Mouse (Mus musculus) left cerebral cortex, postnatal 36 days (tissue): ENCODE measurements around the gene Snrnp200. TPM values are rescaled to one million over a fixed set of nuclear protein-coding genes. Genes with fewer than 3 reads are reported as not detected.
A peak's percentile ranks its signal among the peaks of the same experiment; 100 is the strongest.
"Not testable (repeated sequence)": the region's sequence is repeated elsewhere in the genome, so short reads cannot be mapped to it uniquely, and the experiment has no call there.

ENCODE experiments used
- DNase-seq, 2 experiments: peaks; one replicate each; pipeline ENCODE4 v3.0.0; 2021 to 2022; ENCODE audit warnings: low spot score in 2 of 2, mixed read lengths in 1 of 2
- intact Hi-C: fragments of 180-260 bp; cut with DNase I; formaldehyde crosslinking; loops from one replicate; pipeline ENCODE4 v1.15.1; 2025
- total RNA-seq, 2 experiments: library from RNA; stranded (reverse); gene quantifications; 2 replicates each; pipeline ENCODE4 v1.2.3; 2021

The Snrnp200 gene
- total RNA-seq, result 10 to 100 TPM; 84.5 to 87.8 TPM

- intact Hi-C loops, result loop anchor here (5.0 kb wide), 1 partner anchor 40 kb away; the partner anchor contains the start of genes Ciao1 and Tmem127
Observed at GRCm38 (mm10) chr2:127207547-127208451, at the start of gene Snrnp200, which contains the start of gene 1810024B03Rik. Snrnp200 (plus strand) TSS chr2:127208386. 1810024B03Rik (minus strand) TSS chr2:127208280.

GRCm38 (mm10) chr2:127165675-127166074, 42.5 kb upstream of the Snrnp200 start:
- DNase-seq, result no peak
- intact Hi-C loops, result loop anchor here (10.0 kb wide), 1 partner anchor 169 kb away; the partner anchor contains the start of genes Astl and Dusp2

More at GRCm38 (mm10) chr2:127207547-127208451, at the start of gene Snrnp200, which contains the start of gene 1810024B03Rik:
- peak; percentile 93 to 94 for DNase-seq

- intact Hi-C loops, result loop anchor here (10.0 kb wide), 1 partner anchor 169 kb away; the partner anchor contains the start of genes Astl and Dusp2
- not testable (repeated sequence) for DNase-seq
Observed at GRCm38 (mm10) chr2:127166261-127166660, 41.9 kb upstream of the Snrnp200 start.

- intact Hi-C loops, result no loop called here
- peak; percentile 80 to 83 for DNase-seq
Observed at GRCm38 (mm10) chr2:127182598-127183381, 25.4 kb upstream of the Snrnp200 start.

- intact Hi-C loops, result no loop called here
- DNase-seq, result no peak
Observed at GRCm38 (mm10) chr2:127189574-127189973, 18.6 kb upstream of the Snrnp200 start.

GRCm38 (mm10) chr2:127204932-127205331, 3.3 kb upstream of the Snrnp200 start:
- peak; percentile 38 to 46 for DNase-seq
- intact Hi-C loops, result loop anchor here (2.0 to 5.0 kb wide), 2 partner anchors 36 to 42 kb away; partner anchors contain the start of genes Ciao1 and Tmem127

GRCm38 (mm10) chr2:127205936-127206335, 2.2 kb upstream of the Snrnp200 start:
- not testable (repeated sequence) for DNase-seq
- intact Hi-C loops, result loop anchor here (2.0 to 5.0 kb wide), 2 partner anchors 37 to 41 kb away; partner anchors contain the start of genes Ciao1 and Tmem127

GRCm38 (mm10) chr2:127206916-127207315, 1.3 kb upstream of the Snrnp200 start:
- DNase-seq, result no peak

GRCm38 (mm10) chr2:127208452-127208769, 225 bp downstream of the Snrnp200 start:
- DNase-seq, result no peak
- intact Hi-C loops, result loop anchor here (5.0 kb wide), 1 partner anchor 39 kb away; the partner anchor contains the start of genes Ciao1 and Tmem127

More at GRCm38 (mm10) chr2:127206916-127207315, 1.3 kb upstream of the Snrnp200 start:
- intact Hi-C loops, result loop anchor here (5.0 kb wide), 1 partner anchor 40 kb away; the partner anchor contains the start of genes Ciao1 and Tmem127

GRCm38 (mm10) chr2:127210701-127211100, 2.5 kb downstream of the Snrnp200 start:
- no peak for DNase-seq
- intact Hi-C loops, result loop anchor here (10.0 kb wide), 1 partner anchor 466 kb away; no protein-coding TSS in a partner anchor

- intact Hi-C loops, result loop anchor here (10.0 kb wide), 1 partner anchor 473 kb away; no protein-coding TSS in a partner anchor
- no peak for DNase-seq
Observed at GRCm38 (mm10) chr2:127217746-127218145, 9.6 kb downstream of the Snrnp200 start.

GRCm38 (mm10) chr2:127225261-127225660, 17.1 kb downstream of the Snrnp200 start:
- DNase-seq, result no peak
- intact Hi-C loops, result no loop called here

- intact Hi-C loops, result no loop called here
- no peak for DNase-seq
Observed at GRCm38 (mm10) chr2:127237897-127238610, 29.9 kb downstream of the Snrnp200 start.

GRCm38 (mm10) chr2:127240065-127240464, 31.9 kb downstream of the Snrnp200 start:
- intact Hi-C loops, result no loop called here

GRCm38 (mm10) chr2:127247592-127248333, 39.6 kb downstream of the Snrnp200 start, which contains the start of the genes Ciao1 and Tmem127:
Ciao1 (minus strand) TSS chr2:127247816.
Tmem127 (plus strand) TSS chr2:127247908.
- intact Hi-C loops, result loop anchor here (5.0 kb wide), 1 partner anchor 40 kb away; the partner anchor contains the start of genes 1810024B03Rik and Snrnp200
- DNase-seq, result peak; percentile 98

More at GRCm38 (mm10) chr2:127240065-127240464, 31.9 kb downstream of the Snrnp200 start:
- no peak for DNase-seq

GRCm38 (mm10) chr2:127248334-127249004, 40.3 kb downstream of the Snrnp200 start:
- DNase-seq, result peak; percentile 43 to 56
- intact Hi-C loops, result loop anchor here (5.0 kb wide), 1 partner anchor 41 kb away; the partner anchor contains the start of genes 1810024B03Rik and Snrnp200
